Mouse (Mus musculus) myocyte (in vitro differentiated cells): ENCODE data around the gene Krtcap3. TPM values are rescaled to one million over a fixed set of nuclear protein-coding genes. Genes with fewer than 3 reads are reported as not detected.

Experiments used
- H3K27me3 ChIP-seq: one replicate; pipeline ENCODE4 v1.6.1; 2011; ENCODE audit not compliant: control insufficient read depth, insufficient read depth, insufficient read length
- H3K36me3 ChIP-seq: one replicate; pipeline ENCODE4 v1.6.1; 2011; ENCODE audit not compliant: control insufficient read depth, insufficient read depth
- H3K4me2 ChIP-seq: one replicate; pipeline ENCODE4 v1.6.1; 2011; ENCODE audit warnings: low read depth, control low read depth
- H3K4me3 ChIP-seq: one replicate; pipeline ENCODE4 v1.5.1; 2011; ENCODE audit warnings: mild to moderate bottlenecking, control low read depth, moderate library complexity
- H3K79me2 ChIP-seq: one replicate; pipeline ENCODE4 v1.6.1; 2011; ENCODE audit not compliant: control insufficient read depth, insufficient read depth
- H3ac ChIP-seq: one replicate; pipeline ENCODE4 v1.6.1; 2011; ENCODE audit not compliant: control insufficient read depth, insufficient read length
- CEBPB ChIP-seq: IDR thresholded peaks from 2 replicates; pipeline ENCODE4 v1.6.1; 2011; ENCODE audit warnings: mild to moderate bottlenecking, moderate library complexity; ENCODE audit not compliant: poor library complexity, insufficient read depth, severe bottlenecking
- E2F4 ChIP-seq: IDR thresholded peaks from one replicate; pipeline ENCODE4 v1.6.1; 2011; ENCODE audit warnings: mild to moderate bottlenecking, control low read depth, moderate library complexity; ENCODE audit not compliant: insufficient read depth
- MAX ChIP-seq: IDR thresholded peaks from one replicate; pipeline ENCODE4 v1.6.1; 2011; ENCODE audit warnings: low read depth, mild to moderate bottlenecking, control low read depth
- MYOD1 ChIP-seq, 3 experiments: IDR thresholded peaks; one replicate each; pipeline ENCODE4 v1.6.1; 2011; ENCODE audit warnings: control low read depth in 2 of 3, low read depth in 2 of 3, mild to moderate bottlenecking in 2 of 3, moderate library complexity in 1 of 3; ENCODE audit not compliant: insufficient read length in 2 of 3, control insufficient read depth in 1 of 3
- MYOG ChIP-seq, 3 experiments: IDR thresholded peaks; one replicate each; pipeline ENCODE4 v1.6.1; 2011; ENCODE audit warnings: control low read depth in 2 of 3, low read depth in 2 of 3, mild to moderate bottlenecking in 2 of 3; ENCODE audit not compliant: insufficient read length in 2 of 3, control insufficient read depth in 1 of 3, insufficient read depth in 1 of 3
- POLR2A ChIP-seq: IDR thresholded peaks from one replicate; pipeline ENCODE4 v1.6.1; 2011; ENCODE audit warnings: low read depth, mild to moderate bottlenecking, control low read depth, moderate library complexity; ENCODE audit not compliant: insufficient read length
- POLR2AphosphoS2 ChIP-seq: IDR thresholded peaks from one replicate; pipeline ENCODE4 v1.6.1; 2011; ENCODE audit warnings: low read depth, control low read depth; ENCODE audit not compliant: insufficient read length
- REST ChIP-seq: IDR thresholded peaks from one replicate; pipeline ENCODE4 v1.6.1; 2011; ENCODE audit warnings: mild to moderate bottlenecking, control low read depth, moderate library complexity; ENCODE audit not compliant: insufficient read depth, insufficient read length
- SRF ChIP-seq: IDR thresholded peaks from one replicate; pipeline ENCODE4 v1.6.1; 2011; ENCODE audit warnings: low read depth; ENCODE audit not compliant: control insufficient read depth, insufficient read length
- TCF12 ChIP-seq: IDR thresholded peaks from one replicate; pipeline ENCODE4 v1.6.1; 2011; ENCODE audit warnings: mild to moderate bottlenecking, control low read depth; ENCODE audit not compliant: poor library complexity, insufficient read depth, severe bottlenecking
- TCF3 ChIP-seq: IDR thresholded peaks from one replicate; pipeline ENCODE4 v1.6.1; 2011; ENCODE audit warnings: low read depth, control low read depth; ENCODE audit not compliant: insufficient read length
- USF1 ChIP-seq: IDR thresholded peaks from one replicate; pipeline ENCODE4 v1.6.1; 2011; ENCODE audit warnings: low read depth, mild to moderate bottlenecking, control low read depth, moderate library complexity
- polyA plus RNA-seq: library from polyadenylated mRNA; unstranded; fragments of >200 nt; fragmentation: generic; extraction: Trizol; gene quantifications from one replicate; pipeline ENCODE4 v1.2.1, GENCODE M21; 2012; ENCODE audit warnings: missing spikeins

The Krtcap3 gene
- polyA plus RNA-seq, 1 experiment: 2.1 TPM

GRCm38 (mm10) chr5:31290521-31291360 lies 39.2 kb downstream of the Krtcap3 start, which contains the start of gene Ift172:
Ift172 (minus strand) TSS chr5:31291116.
- Histone ChIP-seq H3K36me3 (peaks cover 2% of the 10 kb centered on the region), H3K27me3 (no peaks in the 10 kb centered on the region), H3K4me2 (peak within 1 kb of the TSS; percentile 94), H3K79me2 (no peaks in the 10 kb centered on the region), H3ac (no peak within 1 kb of the TSS), H3K4me3 (peak within 1 kb of the TSS; percentile 67)
- TF ChIP-seq SRF: peak; percentile 76
- no peak for TF ChIP-seq TCF12
- TF ChIP-seq REST: no peak
- TF ChIP-seq USF1: peak; percentile 26
- TF ChIP-seq POLR2A: peak; percentile 90
- TF ChIP-seq MYOD1 (IDR thresholded peaks at IDR 0.05; ENCODE audit: control insufficient read depth in 1 of 3, insufficient read length in 2 of 3, low read depth in 2 of 3): peak in 1 of 3 experiments; percentile 4
- TF ChIP-seq MYOG (IDR thresholded peaks at IDR 0.05; ENCODE audit: control insufficient read depth in 1 of 3, insufficient read depth in 1 of 3, insufficient read length in 2 of 3, low read depth in 2 of 3): no peak
- TF ChIP-seq TCF3: no peak
- TF ChIP-seq POLR2AphosphoS2: peak; percentile 90
- TF ChIP-seq MAX: no peak
- no peak for TF ChIP-seq E2F4
- TF ChIP-seq CEBPB: peak; percentile 40; the same call in 1 of the 2 replicates

DNA sequence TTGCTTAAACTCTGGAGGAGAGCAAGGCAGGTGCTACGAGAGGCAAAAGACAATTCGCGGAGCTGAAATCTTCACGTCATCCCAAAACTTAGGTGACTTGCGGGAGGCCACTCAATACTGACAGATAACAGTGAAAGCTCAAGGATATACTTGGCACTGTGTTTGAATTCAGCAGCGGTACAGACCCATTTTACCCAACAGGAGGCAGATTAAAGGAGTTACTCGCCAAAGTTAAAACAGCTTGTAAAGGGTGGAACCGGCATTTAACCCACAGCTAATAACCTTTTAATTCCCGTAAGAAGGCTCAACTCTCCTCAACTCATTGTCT lies 39.8 kb downstream of the Krtcap3 start:
- Histone ChIP-seq H3K36me3 (no peaks in the 10 kb centered on the region), H3K79me2 (no peaks in the 10 kb centered on the region), H3K27me3 (no peaks in the 10 kb centered on the region), H3ac (no peak overlapping the region), H3K4me2 (peak overlapping the region; percentile 92), H3K4me3 (peak overlapping the region; percentile 67)
- TF ChIP-seq MYOG (IDR thresholded peaks at IDR 0.05; ENCODE audit: control insufficient read depth in 1 of 3, insufficient read depth in 1 of 3, insufficient read length in 2 of 3, low read depth in 2 of 3) (no peak), E2F4 (no peak)

- H3K4me3 ChIP-seq: peak overlapping the region; percentile 11
- TF ChIP-seq CEBPB (no peak), MYOD1 (IDR thresholded peaks at IDR 0.05; ENCODE audit: control insufficient read depth in 1 of 3, insufficient read length in 2 of 3, low read depth in 2 of 3) (no peak)
- H3K36me3 ChIP-seq: no peaks in the 10 kb centered on the region
- peak overlapping the region; percentile 5 for H3ac ChIP-seq
- peak overlapping the region; percentile 69 for H3K4me2 ChIP-seq
- H3K79me2 ChIP-seq: no peaks in the 10 kb centered on the region
- H3K27me3 ChIP-seq: peaks cover 24% of the 10 kb centered on the region
Observed at GRCm38 (mm10) chr5:31294964-31295605, 43.6 kb downstream of the Krtcap3 start.

DNA sequence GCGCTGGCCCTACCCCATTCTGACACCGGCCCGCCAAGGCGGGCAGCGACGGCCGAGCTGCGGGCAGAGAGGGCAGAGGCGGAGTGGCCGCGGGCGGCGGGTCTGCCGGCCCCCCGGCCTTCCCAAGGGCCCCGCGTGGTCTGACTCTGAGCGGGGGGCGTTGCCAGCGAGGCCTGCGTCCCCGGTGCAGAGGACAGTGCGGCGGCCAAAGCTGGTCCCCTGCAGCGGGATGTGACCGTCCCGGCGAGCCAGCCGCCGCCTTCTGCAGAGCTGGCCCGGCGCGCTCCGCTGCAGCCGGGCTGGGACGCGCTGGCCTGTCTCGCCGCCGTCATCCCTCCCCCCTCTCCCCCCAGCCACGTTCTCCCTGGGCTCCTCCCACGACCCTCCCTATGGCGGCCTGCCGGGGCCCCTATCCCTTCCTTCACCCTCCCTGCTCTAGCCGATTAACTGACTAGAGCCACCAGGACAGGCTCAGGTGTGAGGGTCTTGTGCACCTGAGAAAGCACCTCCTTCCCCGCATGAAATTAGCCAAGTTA lies 44.2 kb downstream of the Krtcap3 start, which contains the start of gene Fndc4:
Fndc4 (minus strand) TSS at position 475 of the 536 bp plus-strand sequence.
- Histone ChIP-seq H3K36me3 (no peaks in the 10 kb centered on the region), H3K79me2 (no peaks in the 10 kb centered on the region), H3K4me3 (peak within 1 kb of the TSS; percentile 11), H3K4me2 (peak within 1 kb of the TSS; percentile 82), H3ac (peak within 1 kb of the TSS; percentile 5), H3K27me3 (peaks cover 29% of the 10 kb centered on the region)
- TF ChIP-seq REST (no peak), E2F4 (no peak), MYOD1 (IDR thresholded peaks at IDR 0.05; ENCODE audit: control insufficient read depth in 1 of 3, insufficient read length in 2 of 3, low read depth in 2 of 3) (no peak), POLR2A (peak; percentile 39), TCF3 (no peak)

- H3ac ChIP-seq: no peak within 1 kb of the TSS
- no peaks in the 10 kb centered on the region for H3K36me3 ChIP-seq
- no peak within 1 kb of the TSS for H3K4me2 ChIP-seq
- peak within 1 kb of the TSS; percentile 11 for H3K4me3 ChIP-seq
- TF ChIP-seq MYOD1 (IDR thresholded peaks at IDR 0.05; ENCODE audit: control insufficient read depth in 1 of 3, insufficient read length in 2 of 3, low read depth in 2 of 3): no peak
- TF ChIP-seq POLR2A: no peak
- no peak for TF ChIP-seq SRF
- no peak for TF ChIP-seq MAX
- TF ChIP-seq REST: no peak
- no peak for TF ChIP-seq CEBPB
- TF ChIP-seq TCF3: no peak
- no peak for TF ChIP-seq POLR2AphosphoS2
- H3K27me3 ChIP-seq: peaks cover 34% of the 10 kb centered on the region
- no peaks in the 10 kb centered on the region for H3K79me2 ChIP-seq
Observed at GRCm38 (mm10) chr5:31297047-31297757, 45.7 kb downstream of the Krtcap3 start, which contains the start of gene Gckr. Gckr (plus strand) TSS chr5:31297443.
